Mouse (Mus musculus): ENCODE measurements around the gene Mlx. TPM values are rescaled to one million over a fixed set of nuclear protein-coding genes. Genes with fewer than 3 reads are reported as not detected.

Gene Mlx
- total and polyA plus RNA-seq, 2 experiments from 2014 or later, result 61.3 to 64.1 TPM

DNA sequence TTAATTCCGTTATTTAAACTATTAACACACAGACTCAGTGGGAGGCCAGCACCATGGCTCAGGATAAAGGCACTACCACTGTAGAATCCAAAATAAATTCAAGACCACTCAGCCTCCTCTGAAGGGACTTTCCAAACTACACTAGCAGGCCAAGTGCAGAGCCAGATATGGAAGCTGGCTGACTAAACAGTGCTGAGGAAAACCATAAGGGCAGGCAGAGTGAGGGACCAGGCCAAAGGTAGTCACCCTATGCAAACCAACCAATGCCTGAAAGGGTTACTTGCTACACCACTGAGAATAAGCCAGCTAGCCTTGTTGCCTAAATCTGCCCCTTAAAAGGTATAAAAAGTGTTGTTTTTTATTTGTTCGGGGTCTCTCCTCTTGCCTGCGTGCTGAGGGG is 25.1 kb downstream of the Mlx start:
- Histone ChIP-seq H3K27ac (ENCODE audit: low read depth, low read length) (no peak overlapping the region), H3K9me3 (ENCODE audit: low read length) (no peaks in the 10 kb centered on the region), H3K4me3 (ENCODE audit: low read depth, low read length) (no peak overlapping the region), H3K4me1 (ENCODE audit: insufficient read depth, low read length) (no peaks in the 10 kb centered on the region), H3K9ac (replicated peaks; ENCODE audit: low read length, poor library complexity, severe bottlenecking) (no peak overlapping the region), H3K4me2 (ENCODE audit: low read depth, low read length, poor library complexity, severe bottlenecking) (no peak overlapping the region), H3K36me3 (ENCODE audit: insufficient read depth, low read length) (no peaks in the 10 kb centered on the region), H3K27me3 (ENCODE audit: insufficient read depth, low read length) (no peaks in the 10 kb centered on the region)
- WGBS, result 87% methylated on average over 3 of the region's 3 CpGs
- no peak for DNase-seq (ENCODE audit: low spot score)
- ATAC-seq (ENCODE audit: low FRiP score), result no peak
- TF ChIP-seq CTCF (IDR thresholded peaks at IDR 0.05), result no peak

- H3K27me3 ChIP-seq (ENCODE audit: insufficient read depth, low read length), result no peaks in the 10 kb centered on the region
- no peaks in the 10 kb centered on the region for H3K36me3 ChIP-seq (ENCODE audit: insufficient read depth, low read length)
- no peak overlapping the region for H3K4me3 ChIP-seq (ENCODE audit: low read depth, low read length)
- no peak for TF ChIP-seq CTCF (IDR thresholded peaks at IDR 0.05)
- peaks cover 9% of the 10 kb centered on the region; the same call in 1 of the 2 replicates for H3K4me1 ChIP-seq (ENCODE audit: insufficient read depth, low read length)
- H3K27ac ChIP-seq (ENCODE audit: low read depth, low read length), result no peak overlapping the region
- DNase-seq (ENCODE audit: low spot score) (no peak), ATAC-seq (ENCODE audit: low FRiP score) (no peak)
- H3K9me3 ChIP-seq (ENCODE audit: low read length), result no peaks in the 10 kb centered on the region
- WGBS, result 84% methylated on average over 2 of the region's 2 CpGs
- no peak overlapping the region for H3K4me2 ChIP-seq (ENCODE audit: low read depth, low read length, poor library complexity, severe bottlenecking)
- H3K9ac ChIP-seq (replicated peaks; ENCODE audit: low read length, poor library complexity, severe bottlenecking), result no peak overlapping the region
Observed at GRCm38 (mm10) chr11:101115564-101115963, 28.5 kb downstream of the Mlx start.

DNA sequence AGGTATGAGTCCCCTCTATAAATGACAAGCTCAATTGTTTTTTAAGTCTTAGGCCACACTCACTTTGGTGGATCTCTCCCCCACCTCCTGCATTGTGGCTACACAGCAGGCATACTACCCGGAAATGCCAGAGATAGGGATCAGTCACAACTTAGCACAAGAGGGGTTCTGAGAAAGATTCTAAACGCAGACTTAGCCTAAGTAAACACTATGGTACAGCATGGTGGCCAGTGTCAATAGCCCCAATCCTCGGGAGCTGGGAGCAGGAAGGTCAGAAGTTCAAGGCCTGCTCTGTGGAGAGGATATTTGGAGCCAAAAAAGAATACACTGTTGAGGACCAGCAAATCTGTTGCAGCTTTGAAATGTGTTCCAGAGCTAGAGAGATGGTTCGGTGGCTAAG is 31.0 kb downstream of the Mlx start:
- H3K27me3 ChIP-seq (ENCODE audit: insufficient read depth, low read length), result no peaks in the 10 kb centered on the region
- H3K4me1 ChIP-seq (ENCODE audit: insufficient read depth, low read length), result peaks cover 15% of the 10 kb centered on the region; the same call in 1 of the 2 replicates
- 40% methylated on average over 4 of the region's 4 CpGs for WGBS
- peak overlapping the region; percentile 89 for H3K4me2 ChIP-seq (ENCODE audit: low read depth, low read length, poor library complexity, severe bottlenecking)
- peak overlapping the region; percentile 85; the same call in 1 of the 2 replicates for H3K9ac ChIP-seq (replicated peaks; ENCODE audit: low read length, poor library complexity, severe bottlenecking)
- H3K9me3 ChIP-seq (ENCODE audit: low read length), result no peaks in the 10 kb centered on the region
- no peak overlapping the region for H3K27ac ChIP-seq (ENCODE audit: low read depth, low read length)
- peak overlapping the region; percentile 75 for H3K4me3 ChIP-seq (ENCODE audit: low read depth, low read length)
- DNase-seq (ENCODE audit: low spot score) (no peak), ATAC-seq (ENCODE audit: low FRiP score) (no peak)
- no peak for TF ChIP-seq CTCF (IDR thresholded peaks at IDR 0.05)
- H3K36me3 ChIP-seq (ENCODE audit: insufficient read depth, low read length), result peaks cover 4% of the 10 kb centered on the region; the same call in 1 of the 2 replicates

DNA sequence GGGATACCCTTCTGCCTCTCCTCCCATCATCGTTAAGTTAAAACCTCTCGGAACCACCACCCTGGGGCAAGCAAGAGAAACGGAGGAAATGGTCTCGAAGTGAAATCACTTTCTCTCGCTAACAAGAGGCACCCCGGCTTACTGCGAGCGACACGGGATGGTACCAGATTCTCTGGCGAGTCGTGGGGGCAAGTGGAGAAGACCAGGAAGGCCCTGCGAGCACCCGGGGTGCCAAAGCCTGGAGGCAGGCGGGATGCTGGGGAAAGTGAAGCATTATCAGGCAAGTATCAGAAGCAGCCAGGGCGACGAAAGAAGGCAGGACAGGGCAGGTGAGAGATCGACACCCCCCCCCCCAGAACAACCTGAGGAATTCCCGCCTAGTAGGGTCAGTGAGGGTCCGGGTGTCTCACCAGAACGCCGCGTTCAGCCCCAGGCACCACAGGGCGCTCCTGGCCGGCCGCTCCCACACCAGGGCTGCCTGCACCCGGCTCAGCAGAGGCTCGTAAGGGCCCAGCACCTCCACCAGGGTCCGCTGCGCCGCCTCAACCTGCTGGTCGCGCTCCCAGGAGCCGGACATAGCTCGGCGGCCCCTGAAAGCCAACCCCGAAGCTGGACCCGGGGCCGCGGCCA is 32.2 kb downstream of the Mlx start:
- ATAC-seq (ENCODE audit: low FRiP score) (peak; percentile 74), DNase-seq (ENCODE audit: low spot score) (no peak)

DNA sequence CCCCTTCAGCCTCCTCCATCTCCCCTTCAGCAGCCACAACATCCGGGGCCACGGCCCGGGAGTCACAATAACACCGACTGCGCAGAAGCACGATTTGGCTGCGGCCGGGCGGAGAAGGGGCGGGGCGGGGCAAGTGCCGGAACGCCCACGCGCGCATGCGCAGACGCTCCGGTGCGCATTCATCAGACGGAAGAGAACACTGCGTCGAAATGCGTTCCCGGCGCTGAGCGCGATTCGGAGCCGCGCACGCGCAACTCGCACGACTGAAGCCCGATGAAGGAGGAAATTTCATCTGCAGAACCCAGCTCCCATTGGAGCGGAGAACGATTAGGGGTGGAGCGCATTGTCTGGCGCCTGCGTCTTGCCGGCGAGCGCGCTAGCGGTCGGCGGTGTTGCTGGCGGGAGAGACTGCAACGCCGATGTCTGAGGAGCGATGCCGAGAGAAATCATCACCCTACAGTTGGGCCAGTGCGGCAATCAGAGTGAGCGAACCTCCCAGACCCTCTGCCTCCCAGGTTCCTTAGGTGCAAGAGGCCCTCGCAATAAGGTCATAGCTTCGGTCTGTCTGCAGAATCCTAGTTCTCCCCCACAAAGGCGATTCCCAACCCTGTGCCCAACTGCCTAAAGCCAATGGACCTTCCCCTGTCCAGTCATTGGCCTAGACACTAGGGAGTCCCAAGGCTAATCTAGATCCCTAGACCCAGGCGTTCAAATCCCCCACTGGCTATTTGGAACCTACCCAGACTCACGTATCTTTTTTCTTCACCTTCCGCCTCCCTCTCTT is 32.9 kb downstream of the Mlx start, which contains the start of the genes Retreg3 and Tubg1:
TSS of gene Retreg3 (minus strand) at position 133 of the 784 bp plus-strand sequence.
TSS of gene Tubg1 (plus strand) at position 178 of the 784 bp plus-strand sequence.
- ATAC-seq (ENCODE audit: low FRiP score), result peak; percentile 96
- 0 out of 2 replicates have a peak, but pooled peaks have one; percentile 1 for TF ChIP-seq CTCF (IDR thresholded peaks at IDR 0.05)
- Histone ChIP-seq H3K36me3 (ENCODE audit: insufficient read depth, low read length) (peaks cover 7% of the 10 kb centered on the region; the same call in 1 of the 2 replicates), H3K4me2 (ENCODE audit: low read depth, low read length, poor library complexity, severe bottlenecking) (peak within 1 kb of the TSS; percentile 91), H3K27me3 (ENCODE audit: insufficient read depth, low read length) (no peaks in the 10 kb centered on the region), H3K4me3 (ENCODE audit: low read depth, low read length) (peak within 1 kb of the TSS; percentile 75), H3K27ac (ENCODE audit: low read depth, low read length) (peak within 1 kb of the TSS; percentile 91), H3K9ac (replicated peaks; ENCODE audit: low read length, poor library complexity, severe bottlenecking) (peak within 1 kb of the TSS; percentile 85), H3K9me3 (ENCODE audit: low read length) (no peaks in the 10 kb centered on the region), H3K4me1 (ENCODE audit: insufficient read depth, low read length) (peaks cover 15% of the 10 kb centered on the region; the same call in 1 of the 2 replicates)
- WGBS, result under 1% methylated on average over 61 of the region's 61 CpGs
- peak; percentile 100 for DNase-seq (ENCODE audit: low spot score)

More for the DNA sequence above, 32.2 kb downstream of the Mlx start:
- Histone ChIP-seq H3K9ac (replicated peaks; ENCODE audit: low read length, poor library complexity, severe bottlenecking) (peak overlapping the region; percentile 85), H3K9me3 (ENCODE audit: low read length) (no peaks in the 10 kb centered on the region), H3K27ac (ENCODE audit: low read depth, low read length) (peak overlapping the region; percentile 91), H3K4me3 (ENCODE audit: low read depth, low read length) (peak overlapping the region; percentile 75), H3K4me1 (ENCODE audit: insufficient read depth, low read length) (peaks cover 15% of the 10 kb centered on the region; the same call in 1 of the 2 replicates), H3K27me3 (ENCODE audit: insufficient read depth, low read length) (no peaks in the 10 kb centered on the region), H3K4me2 (ENCODE audit: low read depth, low read length, poor library complexity, severe bottlenecking) (peak overlapping the region; percentile 89), H3K36me3 (ENCODE audit: insufficient read depth, low read length) (peaks cover 7% of the 10 kb centered on the region; the same call in 1 of the 2 replicates)
- under 1% methylated on average over 32 of the region's 39 CpGs for WGBS
- peak; percentile 52 for TF ChIP-seq CTCF (IDR thresholded peaks at IDR 0.05)

Measured in midbrain, postnatal 0 days (tissue).